Mouse (Mus musculus) left cerebral cortex, adult 2 months (tissue): ENCODE results near the gene Dync1li1. TPM values are rescaled to one million over a fixed set of nuclear protein-coding genes. Genes with fewer than 3 reads are reported as not detected.
A peak's percentile ranks its signal among the peaks of the same experiment; 100 is the strongest.

ENCODE experiments used
- DNase-seq, 2 experiments: peaks; one replicate each; pipeline ENCODE4 v3.0.0; 2021 to 2022; ENCODE audit warnings: low spot score in 2 of 2, mixed read lengths in 1 of 2; ENCODE audit errors: extremely low spot score in 1 of 2
- H3K27ac ChIP-seq: fragments of 200-600 bp; 2 replicates; pipeline ENCODE4 v1.8.1; 2022
- H3K4me3 ChIP-seq: fragments of 200-600 bp; 2 replicates; pipeline ENCODE4 v1.8.1; 2022
- CTCF ChIP-seq: fragments of 200-600 bp; IDR thresholded peaks from 2 replicates; pipeline ENCODE4 v1.8.1; 2022; ENCODE audit warnings: antibody characterized with exemption, mild to moderate bottlenecking, moderate library complexity
- intact Hi-C: fragments of 180-260 bp; cut with DNase I; formaldehyde crosslinking; loops from one replicate; pipeline ENCODE4 v1.15.1; 2025
- total RNA-seq, 2 experiments: library from RNA; stranded (reverse); gene quantifications; 2 replicates each; pipeline ENCODE4 v1.2.3; 2021

The Dync1li1 gene
- total RNA-seq, 2 experiments from 2014 or later, result 87.7 to 91.9 TPM

GRCm38 (mm10) chr9:114656701-114657100 lies 31.9 kb upstream of the Dync1li1 start:
- intact Hi-C loops, result no loop called here
- Histone ChIP-seq H3K27ac (no peak overlapping the region), H3K4me3 (no peak overlapping the region)
- DNase-seq, result no peak
- no peak for TF ChIP-seq CTCF

GRCm38 (mm10) chr9:114660506-114660905 lies 28.1 kb upstream of the Dync1li1 start:
- intact Hi-C loops, result no loop called here
- Histone ChIP-seq H3K27ac (no peak overlapping the region), H3K4me3 (no peak overlapping the region)
- DNase-seq, result no peak
- no peak for TF ChIP-seq CTCF

- intact Hi-C loops, result no loop called here
- no peak for DNase-seq
- no peak overlapping the region for H3K4me3 ChIP-seq
- H3K27ac ChIP-seq, result no peak overlapping the region
- no peak for TF ChIP-seq CTCF
These were observed 27.6 kb upstream of the Dync1li1 start for GRCm38 (mm10) chr9:114660983-114661382.

- DNase-seq, result no peak
- no peak for TF ChIP-seq CTCF
- intact Hi-C loops, result no loop called here
- Histone ChIP-seq H3K27ac (no peak overlapping the region), H3K4me3 (no peak overlapping the region)
These were observed 26.6 kb upstream of the Dync1li1 start for GRCm38 (mm10) chr9:114661991-114662390.

- no peak for TF ChIP-seq CTCF
- intact Hi-C loops, result no loop called here
- DNase-seq, result no peak
- Histone ChIP-seq H3K4me3 (no peak overlapping the region), H3K27ac (peak overlapping the region; percentile 70)
These were observed 24.8 kb upstream of the Dync1li1 start for GRCm38 (mm10) chr9:114663782-114664181.

- Histone ChIP-seq H3K4me3 (no peak overlapping the region), H3K27ac (no peak overlapping the region)
- TF ChIP-seq CTCF, result no peak
- intact Hi-C loops, result no loop called here
- no peak for DNase-seq
These were observed 21.7 kb upstream of the Dync1li1 start for GRCm38 (mm10) chr9:114666858-114667257.

- intact Hi-C loops, result no loop called here
- TF ChIP-seq CTCF, result no peak
- Histone ChIP-seq H3K27ac (no peak overlapping the region), H3K4me3 (no peak overlapping the region)
- no peak for DNase-seq
These were observed 20.5 kb upstream of the Dync1li1 start for GRCm38 (mm10) chr9:114668047-114668446.

- H3K4me3 ChIP-seq, result no peak overlapping the region
- intact Hi-C loops, result no loop called here
- H3K27ac ChIP-seq, result no peak overlapping the region
- DNase-seq, result no peak
- no peak for TF ChIP-seq CTCF
These were observed 19.6 kb upstream of the Dync1li1 start for GRCm38 (mm10) chr9:114669011-114669410.

- intact Hi-C loops, result no loop called here
- H3K27ac ChIP-seq, result peak overlapping the region; percentile 90; the same call in 1 of the 2 replicates
- DNase-seq, result no peak
- H3K4me3 ChIP-seq, result no peak overlapping the region
- no peak for TF ChIP-seq CTCF
These were observed 16.6 kb upstream of the Dync1li1 start for GRCm38 (mm10) chr9:114671946-114672345.

GRCm38 (mm10) chr9:114672703-114673561 lies 15.7 kb upstream of the Dync1li1 start:
- Histone ChIP-seq H3K27ac (peak overlapping the region; percentile 90), H3K4me3 (peak overlapping the region; percentile 49)
- intact Hi-C loops, result no loop called here
- peak in 1 of 2 experiments; percentile 33 for DNase-seq
- no peak for TF ChIP-seq CTCF

GRCm38 (mm10) chr9:114673626-114674025 lies 15.0 kb upstream of the Dync1li1 start:
- Histone ChIP-seq H3K27ac (peak overlapping the region; percentile 90), H3K4me3 (peak overlapping the region; percentile 49)
- intact Hi-C loops, result no loop called here
- DNase-seq, result no peak
- TF ChIP-seq CTCF, result no peak

GRCm38 (mm10) chr9:114678576-114678975 lies 10.0 kb upstream of the Dync1li1 start:
- Histone ChIP-seq H3K27ac (no peak overlapping the region), H3K4me3 (no peak overlapping the region)
- no peak for TF ChIP-seq CTCF
- intact Hi-C loops, result no loop called here
- no peak for DNase-seq

GRCm38 (mm10) chr9:114679944-114680343 lies 8.6 kb upstream of the Dync1li1 start:
- Histone ChIP-seq H3K4me3 (no peak overlapping the region), H3K27ac (no peak overlapping the region)
- intact Hi-C loops, result no loop called here
- DNase-seq, result no peak
- no peak for TF ChIP-seq CTCF
